Mouse (Mus musculus) MEL (cell line): Measurements from ENCODE around the gene Tcap. TPM values are rescaled to one million over a fixed set of nuclear protein-coding genes. Genes with fewer than 3 reads are reported as not detected.

ENCODE experiments used
- DNase-seq: peaks from one replicate; pipeline ENCODE4 v3.0.0; 2011; ENCODE audit warnings: low read depth, low spot score
- H3K27ac ChIP-seq: 2 replicates; pipeline ENCODE4 v1.5.1; 2012; ENCODE audit warnings: low read depth, mild to moderate bottlenecking, control low read depth, low read length, moderate library complexity; ENCODE audit not compliant: control insufficient read depth
- H3K27me3 ChIP-seq, 2 experiments: fragments of 150-350 bp in 1 of 2; sonication (generic) in 1 of 2; 2 replicates each; pipeline ENCODE4 v1.6.1; 2012; ENCODE audit warnings: low read length in 2 of 2, mild to moderate bottlenecking in 2 of 2, improper control_type of control experiment in 1 of 2, moderate library complexity in 1 of 2; ENCODE audit not compliant: insufficient read depth in 2 of 2, control insufficient read depth in 1 of 2
- H3K36me3 ChIP-seq, 2 experiments: 2 replicates each; pipeline ENCODE4 v1.6.1; 2012 to 2014; ENCODE audit warnings: low read length in 2 of 2, improper control_type of control experiment in 1 of 2, inconsistent platforms in 1 of 2, mild to moderate bottlenecking in 1 of 2; ENCODE audit not compliant: insufficient read depth in 2 of 2, control insufficient read depth in 1 of 2
- H3K4me1 ChIP-seq, 2 experiments: fragments of 150-350 bp in 1 of 2; sonication (generic) in 1 of 2; 2 replicates each; pipeline ENCODE4 v1.6.1; 2012; ENCODE audit warnings: low read length in 2 of 2, improper control_type of control experiment in 1 of 2, mild to moderate bottlenecking in 1 of 2; ENCODE audit not compliant: insufficient read depth in 2 of 2, control insufficient read depth in 1 of 2
- H3K4me3 ChIP-seq, 2 experiments: fragments of 150-350 bp in 1 of 2; sonication (generic) in 1 of 2; 2 replicates each; pipeline ENCODE4 v1.5.1; 2012; ENCODE audit warnings: low read depth in 2 of 2, low read length in 2 of 2, mild to moderate bottlenecking in 2 of 2, moderate library complexity in 2 of 2, control low read depth in 1 of 2, improper control_type of control experiment in 1 of 2; ENCODE audit not compliant: control insufficient read depth in 1 of 2, insufficient read depth in 1 of 2
- H3K79me2 ChIP-seq: 2 replicates; pipeline ENCODE4 v1.6.1; 2012; ENCODE audit warnings: mild to moderate bottlenecking, low read length, moderate library complexity; ENCODE audit not compliant: control insufficient read depth, poor library complexity, insufficient read depth
- H3K9ac ChIP-seq: 2 replicates; pipeline ENCODE4 v1.6.1; 2012; ENCODE audit warnings: low read depth, mild to moderate bottlenecking, control low read depth, low read length, moderate library complexity; ENCODE audit not compliant: control insufficient read depth, poor library complexity, severe bottlenecking
- H3K9me3 ChIP-seq: fragments of 150-350 bp; sonication (generic); replicated peaks from 2 replicates; pipeline ENCODE4 v1.6.1; 2012; ENCODE audit warnings: mild to moderate bottlenecking, low read length, improper control_type of control experiment, moderate library complexity; ENCODE audit not compliant: insufficient read depth
- CHD1 ChIP-seq: IDR thresholded peaks from 2 replicates; pipeline ENCODE4 v1.6.1; 2012; ENCODE audit warnings: low read depth, mild to moderate bottlenecking, inconsistent platforms, low read length, improper control_type of control experiment
- CHD2 ChIP-seq: IDR thresholded peaks from 2 replicates; pipeline ENCODE4 v1.6.1; 2011; ENCODE audit warnings: low read length, improper control_type of control experiment
- CTCF ChIP-seq, 3 experiments: IDR thresholded peaks in 2 of 3; conservative IDR thresholded peaks in 1 of 3; 2 replicates each; pipeline ENCODE4 v1.5.1; 2011 to 2012; ENCODE audit warnings: low read length in 3 of 3, low read depth in 2 of 3, mild to moderate bottlenecking in 2 of 3, improper control_type of control experiment in 1 of 3, inconsistent platforms in 1 of 3, mixed read lengths in 1 of 3, moderate library complexity in 1 of 3; ENCODE audit not compliant: control insufficient read depth in 1 of 3, insufficient read depth in 1 of 3, poor library complexity in 1 of 3, severe bottlenecking in 1 of 3
- E2F4 ChIP-seq: IDR thresholded peaks from 2 replicates; pipeline ENCODE4 v1.6.1; 2011; ENCODE audit warnings: low read depth, low read length, improper control_type of control experiment, borderline replicate concordance
- ELF1 ChIP-seq: IDR thresholded peaks from 2 replicates; pipeline ENCODE4 v1.6.1; 2014; ENCODE audit warnings: low read depth, mild to moderate bottlenecking, inconsistent platforms, low read length, improper control_type of control experiment, moderate library complexity
- EP300 ChIP-seq, 2 experiments: IDR thresholded peaks; 2 replicates each; pipeline ENCODE4 v1.6.1; 2011; ENCODE audit warnings: improper control_type of control experiment in 2 of 2, low read length in 2 of 2, low read depth in 1 of 2, mild to moderate bottlenecking in 1 of 2
- ETS1 ChIP-seq: IDR thresholded peaks from 2 replicates; pipeline ENCODE4 v1.6.1; 2012; ENCODE audit warnings: low read depth, mild to moderate bottlenecking, inconsistent platforms, low read length, improper control_type of control experiment, moderate library complexity
- GABPA ChIP-seq: IDR thresholded peaks from 2 replicates; pipeline ENCODE4 v1.6.1; 2012; ENCODE audit warnings: low read depth, mild to moderate bottlenecking, inconsistent platforms, low read length, improper control_type of control experiment, moderate library complexity
- GATA1 ChIP-seq: IDR thresholded peaks from 2 replicates; pipeline ENCODE4 v1.6.1; 2011; ENCODE audit warnings: low read depth, low read length, improper control_type of control experiment
- HCFC1 ChIP-seq: IDR thresholded peaks from 2 replicates; pipeline ENCODE4 v1.6.1; 2012; ENCODE audit warnings: low read depth, mild to moderate bottlenecking, inconsistent platforms, low read length, improper control_type of control experiment, moderate library complexity
- JUND ChIP-seq: IDR thresholded peaks from 2 replicates; pipeline ENCODE4 v1.6.1; 2011; ENCODE audit warnings: low read depth, mild to moderate bottlenecking, improper control_type of control experiment, low read length
- MAX ChIP-seq: IDR thresholded peaks from 2 replicates; pipeline ENCODE4 v1.6.1; 2011; ENCODE audit warnings: low read length, improper control_type of control experiment
- MAZ ChIP-seq: IDR thresholded peaks from 2 replicates; pipeline ENCODE4 v1.6.1; 2012; ENCODE audit warnings: low read depth, mild to moderate bottlenecking, inconsistent platforms, low read length, improper control_type of control experiment
- MXI1 ChIP-seq: IDR thresholded peaks from 2 replicates; pipeline ENCODE4 v1.6.1; 2011; ENCODE audit warnings: mild to moderate bottlenecking, low read depth, low read length, improper control_type of control experiment
- MYB ChIP-seq: IDR thresholded peaks from 2 replicates; pipeline ENCODE4 v1.6.1; 2011; ENCODE audit warnings: mild to moderate bottlenecking, low read depth, low read length, improper control_type of control experiment
- MYC ChIP-seq: IDR thresholded peaks from 2 replicates; pipeline ENCODE4 v1.6.1; 2011; ENCODE audit warnings: low read depth, mild to moderate bottlenecking, low read length, improper control_type of control experiment, moderate library complexity
- NELFE ChIP-seq: IDR thresholded peaks from 2 replicates; pipeline ENCODE4 v1.6.1; 2011; ENCODE audit warnings: low read depth, low read length, improper control_type of control experiment
- POLR2A ChIP-seq, 2 experiments: IDR thresholded peaks; 2 replicates each; pipeline ENCODE4 v1.6.1; 2011 to 2012; ENCODE audit warnings: low read length in 2 of 2, mild to moderate bottlenecking in 2 of 2, control low read depth in 1 of 2, improper control_type of control experiment in 1 of 2, low read depth in 1 of 2, moderate library complexity in 1 of 2; ENCODE audit not compliant: control insufficient read depth in 1 of 2, insufficient read depth in 1 of 2, poor library complexity in 1 of 2
- POLR2AphosphoS2 ChIP-seq: IDR thresholded peaks from 2 replicates; pipeline ENCODE4 v1.6.1; 2011; ENCODE audit warnings: low read length, improper control_type of control experiment
- POLR2AphosphoS5 ChIP-seq: IDR thresholded peaks from 2 replicates; pipeline ENCODE4 v1.6.1; 2012; ENCODE audit warnings: low read depth, borderline replicate concordance, mild to moderate bottlenecking, inconsistent platforms, low read length, moderate library complexity, mixed read lengths
- RAD21 ChIP-seq: IDR thresholded peaks from 2 replicates; pipeline ENCODE4 v1.6.1; 2011; ENCODE audit warnings: mild to moderate bottlenecking, low read depth, low read length, improper control_type of control experiment
- RCOR1 ChIP-seq: IDR thresholded peaks from 2 replicates; pipeline ENCODE4 v1.6.1; 2012; ENCODE audit warnings: low read depth, mild to moderate bottlenecking, inconsistent platforms, low read length, improper control_type of control experiment
- SIN3A ChIP-seq: IDR thresholded peaks from 2 replicates; pipeline ENCODE4 v1.6.1; 2012; ENCODE audit warnings: low read length, improper control_type of control experiment, inconsistent platforms
- SMC3 ChIP-seq: IDR thresholded peaks from 2 replicates; pipeline ENCODE4 v1.6.1; 2011; ENCODE audit warnings: low read depth, low read length, improper control_type of control experiment
- TAL1 ChIP-seq: IDR thresholded peaks from 2 replicates; pipeline ENCODE4 v1.6.1; 2012; ENCODE audit warnings: mild to moderate bottlenecking, inconsistent platforms, low read length, moderate library complexity, mixed read lengths
- TBP ChIP-seq: IDR thresholded peaks from 2 replicates; pipeline ENCODE4 v1.8.0; 2011; ENCODE audit warnings: low read depth, low read length, improper control_type of control experiment
- UBTF ChIP-seq: IDR thresholded peaks from 2 replicates; pipeline ENCODE4 v1.6.1; 2012; ENCODE audit warnings: low read depth, mild to moderate bottlenecking, inconsistent platforms, low read length, improper control_type of control experiment, moderate library complexity, borderline replicate concordance; ENCODE audit not compliant: insufficient read depth
- USF2 ChIP-seq, 2 experiments: IDR thresholded peaks; 2 replicates each; pipeline ENCODE4 v1.6.1; 2011 to 2012; ENCODE audit warnings: improper control_type of control experiment in 2 of 2, low read length in 2 of 2, borderline replicate concordance in 1 of 2, inconsistent platforms in 1 of 2, low read depth in 1 of 2, mild to moderate bottlenecking in 1 of 2; ENCODE audit not compliant: insufficient read depth in 1 of 2
- ZKSCAN1 ChIP-seq: IDR thresholded peaks from 2 replicates; pipeline ENCODE4 v1.6.1; 2012; ENCODE audit warnings: low read depth, mild to moderate bottlenecking, inconsistent platforms, low read length, improper control_type of control experiment, moderate library complexity
- ZNF384 ChIP-seq: IDR thresholded peaks from 2 replicates; pipeline ENCODE4 v1.6.1; 2012; ENCODE audit warnings: low read depth, mild to moderate bottlenecking, inconsistent platforms, low read length, improper control_type of control experiment
- polyA plus RNA-seq, 2 experiments: library from polyadenylated mRNA; stranded (reverse) in 1 of 2; unstranded in 1 of 2; fragments of >175 nt in 1 of 2; fragments of >200 nt in 1 of 2; gene quantifications; 2 replicates each; pipeline versions ENCODE4 v1.2.1 to v1.2.4; 2012; ENCODE audit warnings: low replicate concordance in 2 of 2, low read depth in 1 of 2; ENCODE audit not compliant: insufficient read length in 2 of 2, insufficient read depth in 1 of 2, missing spikeins in 1 of 2
- total RNA-seq: library from RNA; depleted of rRNA; stranded (reverse); fragments of 300-350 nt; gene quantifications from 2 replicates; pipeline ENCODE4 v1.2.3, GENCODE M21; 2012

Gene Tcap
- total and polyA plus RNA-seq, 3 experiments: 0.07 TPM; not detected in 2

DNA sequence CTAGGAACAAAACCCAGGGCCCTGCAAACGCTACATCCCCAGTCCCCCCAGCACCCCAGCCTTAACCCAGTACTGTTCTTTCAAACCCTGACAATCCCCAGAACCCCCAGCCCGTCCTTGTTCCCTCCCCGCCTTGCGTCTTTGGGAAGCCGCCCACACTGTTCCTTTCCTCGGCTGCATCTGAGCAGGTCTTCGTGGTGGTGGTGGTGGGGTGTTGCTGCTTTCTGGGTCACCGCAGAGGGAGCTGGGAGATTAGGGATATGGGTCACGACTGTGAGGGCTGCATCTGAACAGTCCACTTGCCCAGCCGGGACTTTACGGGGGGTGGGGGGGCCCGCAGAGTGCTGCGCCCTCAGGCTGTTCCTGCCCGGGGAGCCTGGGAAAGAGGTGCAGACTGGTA lies 29.2 kb upstream of the Tcap start:
- DNase-seq: no peak
- no peak overlapping the region for H3K27ac ChIP-seq
- H3K9ac ChIP-seq: no peak overlapping the region
- H3K27me3 ChIP-seq: no peaks in the 10 kb centered on the region
- peaks cover 10% of the 10 kb centered on the region for H3K79me2 ChIP-seq
- no peaks in the 10 kb centered on the region for H3K9me3 ChIP-seq
- peaks cover 0 to 17% of the 10 kb centered on the region in 2 experiments; a peak in 2 of 4 replicates for H3K36me3 ChIP-seq
- TF ChIP-seq ZKSCAN1: no peak
- no peak for TF ChIP-seq POLR2A (IDR thresholded peaks at IDR 0.05; ENCODE audit: control insufficient read depth in 1 of 2, insufficient read depth in 1 of 2, low read depth in 1 of 2, low read length in 2 of 2, poor library complexity in 1 of 2)
- TF ChIP-seq HCFC1: no peak
- no peak for TF ChIP-seq CHD2
- no peak for TF ChIP-seq RCOR1
- TF ChIP-seq GABPA: no peak
- no peak for TF ChIP-seq USF2 (IDR thresholded peaks at IDR 0.05; ENCODE audit: borderline replicate concordance in 1 of 2, insufficient read depth in 1 of 2, low read depth in 1 of 2, low read length in 2 of 2)
- TF ChIP-seq TAL1: no peak
- TF ChIP-seq CTCF (IDR thresholded peaks at IDR 0.05 in 2 of 3, conservative IDR thresholded peaks at IDR 0.05 in 1 of 3; ENCODE audit: control insufficient read depth in 1 of 3, insufficient read depth in 1 of 3, low read depth in 2 of 3, low read length in 3 of 3, poor library complexity in 1 of 3, severe bottlenecking in 1 of 3): no peak
- no peak for TF ChIP-seq E2F4
- TF ChIP-seq JUND: no peak
- TF ChIP-seq TBP: no peak
- no peak for TF ChIP-seq POLR2AphosphoS2
- TF ChIP-seq MYB: no peak
- TF ChIP-seq UBTF: no peak
- TF ChIP-seq ZNF384: no peak
- no peak for TF ChIP-seq RAD21
- no peak for TF ChIP-seq ETS1
- peaks cover 10 to 32% of the 10 kb centered on the region in 2 experiments for H3K4me1 ChIP-seq
- no peak overlapping the region for H3K4me3 ChIP-seq

DNA sequence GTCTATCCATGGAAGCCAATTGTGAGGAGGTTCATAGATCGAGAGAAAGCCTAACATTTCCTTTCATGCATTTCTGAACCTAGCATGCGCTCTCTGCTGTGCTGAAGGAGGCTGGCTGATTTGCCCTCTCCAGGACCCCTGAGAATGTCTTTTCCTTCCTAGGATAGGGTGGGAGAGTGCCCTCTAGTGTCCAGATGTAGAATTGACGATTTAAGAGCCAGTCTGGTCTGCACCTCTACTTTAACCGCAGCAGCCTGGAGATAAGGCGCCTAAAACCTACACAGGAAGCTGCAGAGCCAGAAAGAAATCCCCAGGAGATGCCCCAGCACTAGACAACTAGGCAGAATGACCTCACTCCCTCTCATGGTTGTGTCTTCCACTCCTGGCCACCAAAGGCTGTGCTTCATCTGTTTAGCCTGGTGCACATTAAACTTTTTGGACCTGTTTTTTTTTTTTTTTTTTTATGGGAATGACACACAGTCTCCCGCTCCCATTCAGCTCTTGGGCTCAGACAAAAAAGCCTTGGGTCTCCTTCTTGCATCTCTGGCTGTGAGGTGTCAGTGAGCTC lies 27.8 kb upstream of the Tcap start:
- DNase-seq: peak; percentile 96
- Histone ChIP-seq H3K79me2 (peaks cover 23% of the 10 kb centered on the region), H3K9me3 (no peaks in the 10 kb centered on the region), H3K27me3 (no peaks in the 10 kb centered on the region), H3K9ac (no peak overlapping the region), H3K4me3 (no peak overlapping the region), H3K27ac (peak overlapping the region; percentile 24; the same call in 1 of the 2 replicates), H3K36me3 (peaks cover 0 to 17% of the 10 kb centered on the region in 2 experiments; a peak in 2 of 4 replicates), H3K4me1 (peaks cover 9 to 28% of the 10 kb centered on the region in 2 experiments)
- TF ChIP-seq TBP: peak; percentile 39; the same call in 1 of the 2 replicates
- no peak for TF ChIP-seq NELFE
- peak; percentile 62 for TF ChIP-seq SMC3
- TF ChIP-seq SIN3A: peak; percentile 82
- TF ChIP-seq HCFC1: peak; percentile 60; the same call in 1 of the 2 replicates
- no peak for TF ChIP-seq USF2 (IDR thresholded peaks at IDR 0.05; ENCODE audit: borderline replicate concordance in 1 of 2, insufficient read depth in 1 of 2, low read depth in 1 of 2, low read length in 2 of 2)
- no peak for TF ChIP-seq MAX
- TF ChIP-seq JUND: no peak
- no peak for TF ChIP-seq GABPA
- TF ChIP-seq POLR2AphosphoS5: no peak
- peak; percentile 58 to 65 for TF ChIP-seq EP300 (IDR thresholded peaks at IDR 0.05; ENCODE audit: low read depth in 1 of 2, low read length in 2 of 2)
- TF ChIP-seq CTCF (IDR thresholded peaks at IDR 0.05 in 2 of 3, conservative IDR thresholded peaks at IDR 0.05 in 1 of 3; ENCODE audit: control insufficient read depth in 1 of 3, insufficient read depth in 1 of 3, low read depth in 2 of 3, low read length in 3 of 3, poor library complexity in 1 of 3, severe bottlenecking in 1 of 3): peak; percentile 63 to 95 (median 92)
- 0 out of 2 replicates have a peak, but pooled peaks have one; percentile 35 for TF ChIP-seq MYC
- TF ChIP-seq RAD21: peak; percentile 30
- TF ChIP-seq MXI1: peak; percentile 28; the same call in 1 of the 2 replicates
- TF ChIP-seq UBTF: no peak
- TF ChIP-seq ELF1: peak; percentile 75
- peak; percentile 66; the same call in 1 of the 2 replicates for TF ChIP-seq ZNF384
- TF ChIP-seq MAZ: 0 out of 2 replicates have a peak, but pooled peaks have one; percentile 8
- TF ChIP-seq CHD1: peak; percentile 38; the same call in 1 of the 2 replicates
- peak; percentile 96 for TF ChIP-seq GATA1
